Mouse (Mus musculus) stomach, embryonic 15.5 days (tissue): ENCODE results near the gene Calcoco1. TPM values are rescaled to one million over a fixed set of nuclear protein-coding genes. Genes with fewer than 3 reads are reported as not detected.

ENCODE experiments used
- ATAC-seq: fragments of 200-750 bp; cut with Nextera tagmentation; 2 replicates; pipeline ENCODE4 v1.8.0; 2017; ENCODE audit warnings: low read depth, moderate number of reproducible peaks, moderate TSS enrichment; ENCODE audit not compliant: insufficient read depth, low FRiP score
- H3K27ac ChIP-seq: fragments of 300-500 bp; sonication (generic); 2 replicates; pipeline ENCODE4 v1.5.1; 2015; ENCODE audit warnings: mild to moderate bottlenecking, inconsistent platforms
- H3K27me3 ChIP-seq: fragments of 300-500 bp; sonication (generic); replicated peaks from 2 replicates; pipeline ENCODE4 v1.6.1; 2015; ENCODE audit warnings: inconsistent platforms
- H3K36me3 ChIP-seq: fragments of 300-500 bp; sonication (generic); 2 replicates; pipeline ENCODE4 v1.6.1; 2015; ENCODE audit warnings: inconsistent platforms
- H3K4me1 ChIP-seq: fragments of 300-500 bp; sonication (generic); 2 replicates; pipeline ENCODE4 v1.6.1; 2015; ENCODE audit warnings: inconsistent platforms
- H3K4me2 ChIP-seq: fragments of 300-500 bp; sonication (generic); 2 replicates; pipeline ENCODE4 v1.6.1; 2015; ENCODE audit warnings: mild to moderate bottlenecking, inconsistent platforms
- H3K4me3 ChIP-seq: fragments of 300-500 bp; sonication (generic); replicated peaks from 2 replicates; pipeline ENCODE4 v1.5.1; 2015; ENCODE audit warnings: inconsistent platforms
- H3K9ac ChIP-seq: fragments of 300-500 bp; sonication (generic); 2 replicates; pipeline ENCODE4 v1.6.1; 2015; ENCODE audit warnings: inconsistent platforms
- H3K9me3 ChIP-seq: fragments of 300-500 bp; sonication (generic); 2 replicates; pipeline ENCODE4 v1.6.1; 2016; ENCODE audit warnings: inconsistent platforms
- WGBS: fragments of 180-500 bp; shearing (Covaris S2); methylation state at CpG from one replicate; pipeline ENCODE4 v1.1.7; 2015; 5-methylcytosine and 5-hydroxymethylcytosine counted together
- polyA plus RNA-seq: library from polyadenylated mRNA; unstranded; fragments of >200 nt; fragmentation: Nextera tagmentation; extraction: Ambion mirVana; gene quantifications from 2 replicates; pipeline ENCODE4 v1.2.1, GENCODE M21; 2015

Calcoco1 gene
- polyA plus RNA-seq, 1 experiment from 2014 or later = 29.9 TPM

- H3K27ac ChIP-seq = no peak overlapping the region
- no peaks in the 10 kb centered on the region for H3K36me3 ChIP-seq
- no peak overlapping the region for H3K9ac ChIP-seq
- H3K4me3 ChIP-seq = peak overlapping the region; percentile 47
- 1% methylated on average over 20 of the region's 20 CpGs for WGBS
- H3K4me1 ChIP-seq = peaks cover 14% of the 10 kb centered on the region
- no peak for ATAC-seq
- peaks cover 80% of the 10 kb centered on the region for H3K27me3 ChIP-seq
- H3K4me2 ChIP-seq = peak overlapping the region; percentile 94
- no peaks in the 10 kb centered on the region for H3K9me3 ChIP-seq
Observed at GRCm38 (mm10) chr15:102747286-102747640, 25.3 kb upstream of the Calcoco1 start.

- peak; percentile 12; the same call in 1 of the 2 replicates for ATAC-seq
- no peak overlapping the region for H3K27ac ChIP-seq
- H3K4me2 ChIP-seq = peak overlapping the region; percentile 94
- H3K9ac ChIP-seq = peak overlapping the region; percentile 29; the same call in 1 of the 2 replicates
- H3K9me3 ChIP-seq = no peaks in the 10 kb centered on the region
- H3K4me3 ChIP-seq = peak overlapping the region; percentile 47
- H3K27me3 ChIP-seq = peaks cover 78% of the 10 kb centered on the region
- no peaks in the 10 kb centered on the region for H3K36me3 ChIP-seq
- WGBS = under 1% methylated on average over 75 of the region's 75 CpGs
- H3K4me1 ChIP-seq = peaks cover 14% of the 10 kb centered on the region
Observed at GRCm38 (mm10) chr15:102746488-102747285, 24.7 kb upstream of the Calcoco1 start.

GRCm38 (mm10) chr15:102746126-102746487 is 24.1 kb upstream of the Calcoco1 start:
- no peak overlapping the region for H3K27ac ChIP-seq
- no peak overlapping the region for H3K9ac ChIP-seq
- H3K4me2 ChIP-seq = peak overlapping the region; percentile 94
- peaks cover 14% of the 10 kb centered on the region for H3K4me1 ChIP-seq
- no peaks in the 10 kb centered on the region for H3K36me3 ChIP-seq
- WGBS = 12% methylated on average over 11 of the region's 11 CpGs
- peaks cover 81% of the 10 kb centered on the region for H3K27me3 ChIP-seq
- ATAC-seq = no peak
- peak overlapping the region; percentile 47 for H3K4me3 ChIP-seq
- H3K9me3 ChIP-seq = no peaks in the 10 kb centered on the region

- Histone ChIP-seq H3K9ac (no peak overlapping the region), H3K9me3 (no peaks in the 10 kb centered on the region), H3K36me3 (no peaks in the 10 kb centered on the region), H3K4me3 (no peak overlapping the region), H3K4me2 (no peak overlapping the region), H3K27ac (no peak overlapping the region), H3K27me3 (peaks cover 83% of the 10 kb centered on the region), H3K4me1 (peaks cover 14% of the 10 kb centered on the region)
- WGBS = 19% methylated on average over 5 of the region's 5 CpGs
- ATAC-seq = no peak
Observed at GRCm38 (mm10) chr15:102745387-102745786, 23.4 kb upstream of the Calcoco1 start.

- 13% methylated on average over 9 of the region's 9 CpGs for WGBS
- no peak overlapping the region for H3K4me2 ChIP-seq
- no peak overlapping the region for H3K4me3 ChIP-seq
- no peaks in the 10 kb centered on the region for H3K36me3 ChIP-seq
- no peak overlapping the region for H3K9ac ChIP-seq
- peaks cover 14% of the 10 kb centered on the region for H3K4me1 ChIP-seq
- H3K27me3 ChIP-seq = peaks cover 81% of the 10 kb centered on the region
- no peaks in the 10 kb centered on the region for H3K9me3 ChIP-seq
- no peak overlapping the region for H3K27ac ChIP-seq
- no peak for ATAC-seq
Observed at GRCm38 (mm10) chr15:102744831-102745230, 22.9 kb upstream of the Calcoco1 start.

GRCm38 (mm10) chr15:102744416-102744815 is 22.4 kb upstream of the Calcoco1 start:
- Histone ChIP-seq H3K9me3 (no peaks in the 10 kb centered on the region), H3K9ac (no peak overlapping the region), H3K36me3 (no peaks in the 10 kb centered on the region), H3K27ac (no peak overlapping the region), H3K27me3 (peaks cover 81% of the 10 kb centered on the region), H3K4me1 (peaks cover 14% of the 10 kb centered on the region), H3K4me3 (no peak overlapping the region), H3K4me2 (no peak overlapping the region)
- WGBS = 6% methylated on average over 7 of the region's 7 CpGs
- no peak for ATAC-seq

GRCm38 (mm10) chr15:102743996-102744395 is 22.0 kb upstream of the Calcoco1 start:
- Histone ChIP-seq H3K4me1 (peaks cover 14% of the 10 kb centered on the region), H3K4me3 (no peak overlapping the region), H3K27me3 (peaks cover 77% of the 10 kb centered on the region), H3K9me3 (no peaks in the 10 kb centered on the region), H3K27ac (no peak overlapping the region), H3K9ac (no peak overlapping the region), H3K36me3 (no peaks in the 10 kb centered on the region), H3K4me2 (no peak overlapping the region)
- ATAC-seq = 0 out of 2 replicates have a peak, but pooled peaks have one; percentile 2
- 2% methylated on average over 13 of the region's 14 CpGs for WGBS

GRCm38 (mm10) chr15:102743196-102743595 is 21.2 kb upstream of the Calcoco1 start:
- H3K4me2 ChIP-seq = no peak overlapping the region
- H3K36me3 ChIP-seq = no peaks in the 10 kb centered on the region
- H3K4me1 ChIP-seq = peaks cover 14% of the 10 kb centered on the region
- H3K9ac ChIP-seq = no peak overlapping the region
- no peak overlapping the region for H3K27ac ChIP-seq
- H3K27me3 ChIP-seq = peaks cover 69% of the 10 kb centered on the region
- no peak overlapping the region for H3K4me3 ChIP-seq
- no peaks in the 10 kb centered on the region for H3K9me3 ChIP-seq
- WGBS = 26% methylated on average over 8 of the region's 8 CpGs
- no peak for ATAC-seq

- peaks cover 14% of the 10 kb centered on the region for H3K4me1 ChIP-seq
- H3K27me3 ChIP-seq = peaks cover 63% of the 10 kb centered on the region
- H3K4me2 ChIP-seq = no peak overlapping the region
- no peak overlapping the region for H3K27ac ChIP-seq
- 0% methylated on average over 10 of the region's 10 CpGs for WGBS
- no peak for ATAC-seq
- no peak overlapping the region for H3K9ac ChIP-seq
- no peaks in the 10 kb centered on the region for H3K9me3 ChIP-seq
- H3K36me3 ChIP-seq = no peaks in the 10 kb centered on the region
- H3K4me3 ChIP-seq = no peak overlapping the region
Observed at GRCm38 (mm10) chr15:102742589-102742988, 20.6 kb upstream of the Calcoco1 start.

- Histone ChIP-seq H3K27me3 (peaks cover 42% of the 10 kb centered on the region), H3K4me3 (no peak overlapping the region), H3K4me1 (0 out of 2 replicates have a peak, but pooled peaks cover 6% of the 10 kb centered on the region), H3K9me3 (no peaks in the 10 kb centered on the region), H3K9ac (no peak overlapping the region), H3K4me2 (0 out of 2 replicates have a peak overlapping the region, but pooled peaks have one; percentile 20), H3K36me3 (no peaks in the 10 kb centered on the region), H3K27ac (no peak overlapping the region)
- no peak for ATAC-seq
- 31% methylated on average over 15 of the region's 15 CpGs for WGBS
Observed at GRCm38 (mm10) chr15:102739520-102740297, 17.7 kb upstream of the Calcoco1 start.

- 23% methylated on average over 2 of the region's 2 CpGs for WGBS
- no peak for ATAC-seq
- peaks cover 29% of the 10 kb centered on the region for H3K27me3 ChIP-seq
- H3K4me2 ChIP-seq = no peak overlapping the region
- no peak overlapping the region for H3K9ac ChIP-seq
- no peak overlapping the region for H3K4me3 ChIP-seq
- H3K9me3 ChIP-seq = no peaks in the 10 kb centered on the region
- H3K27ac ChIP-seq = no peak overlapping the region
- H3K4me1 ChIP-seq = 0 out of 2 replicates have a peak, but pooled peaks cover 6% of the 10 kb centered on the region
- no peaks in the 10 kb centered on the region for H3K36me3 ChIP-seq
Observed at GRCm38 (mm10) chr15:102738434-102738833, 16.5 kb upstream of the Calcoco1 start.

- H3K4me3 ChIP-seq = no peak overlapping the region
- no peaks in the 10 kb centered on the region for H3K9me3 ChIP-seq
- ATAC-seq = no peak
- H3K27me3 ChIP-seq = peaks cover 28% of the 10 kb centered on the region
- no peak overlapping the region for H3K9ac ChIP-seq
- 82% methylated on average over 19 of the region's 19 CpGs for WGBS
- H3K27ac ChIP-seq = no peak overlapping the region
- 0 out of 2 replicates have a peak, but pooled peaks cover 6% of the 10 kb centered on the region for H3K4me1 ChIP-seq
- H3K36me3 ChIP-seq = no peaks in the 10 kb centered on the region
- no peak overlapping the region for H3K4me2 ChIP-seq
Observed at GRCm38 (mm10) chr15:102737092-102737491, 15.1 kb upstream of the Calcoco1 start.
